Mouse (Mus musculus) splenic B cell, adult 2 months (primary cell): ENCODE measurements around the gene As3mt.

ENCODE experiments used
- DNase-seq: peaks from one replicate; pipeline ENCODE4 v3.0.0-alpha.2; 2011; ENCODE audit warnings: low read depth, low spot score
- H3K27me3 ChIP-seq: 2 replicates; pipeline ENCODE4 v1.6.1; 2012; ENCODE audit warnings: mild to moderate bottlenecking, low read length, moderate library complexity, mixed read lengths; ENCODE audit not compliant: control insufficient read depth, poor library complexity, insufficient read depth, severe bottlenecking
- H3K36me3 ChIP-seq: 2 replicates; pipeline ENCODE4 v1.6.1; 2012; ENCODE audit warnings: mild to moderate bottlenecking, low read length, moderate library complexity, mixed read lengths; ENCODE audit not compliant: control insufficient read depth, poor library complexity, insufficient read depth, severe bottlenecking

Gene As3mt

DNA sequence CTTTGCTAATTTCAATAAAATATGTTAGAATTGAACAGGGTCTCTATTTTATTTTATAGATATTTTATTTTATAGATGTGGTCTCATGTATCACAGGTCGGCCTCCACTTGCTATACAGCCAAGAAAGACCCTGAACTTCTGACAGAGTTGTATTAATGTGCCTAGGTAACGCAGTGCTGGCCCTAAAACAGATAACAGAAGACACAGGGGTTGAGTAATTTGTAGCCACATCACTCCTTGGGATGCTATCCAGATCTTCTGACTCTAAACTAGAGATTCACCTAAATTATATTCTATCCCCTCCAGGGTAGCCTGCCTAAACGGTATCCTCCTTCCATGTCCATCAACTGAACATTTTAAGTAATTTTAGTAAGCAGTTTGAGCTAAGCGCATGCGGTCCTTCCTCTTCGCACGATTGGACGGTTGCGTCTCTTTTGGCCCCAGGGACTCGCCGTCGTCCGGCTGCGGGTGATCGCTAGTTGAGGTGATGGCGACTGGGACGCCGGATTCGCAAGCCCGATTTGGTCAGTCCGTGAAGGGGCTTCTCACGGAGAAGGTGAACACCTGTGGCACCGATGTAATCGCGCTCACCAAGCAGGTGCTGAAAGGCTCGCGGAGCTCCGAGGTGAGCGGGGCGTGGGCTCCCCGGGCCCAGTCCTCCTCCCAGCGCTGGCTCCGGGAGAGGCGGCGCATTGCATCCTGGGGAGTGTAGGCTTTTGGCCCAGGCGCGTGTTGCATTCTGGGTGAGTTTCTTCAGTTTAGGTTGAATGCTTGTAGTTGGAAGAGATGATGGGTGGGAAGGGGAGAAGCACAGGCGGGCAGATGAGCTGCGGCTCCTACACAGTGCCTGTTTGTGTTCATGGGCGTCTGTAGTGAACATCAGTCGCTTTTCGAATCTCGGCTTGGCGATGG is 17.5 kb upstream of the As3mt start, which contains the start of gene Borcs7:
Borcs7 (plus strand) TSS at position 447 of the 913 bp plus-strand sequence.
- DNase-seq: peak; percentile 84
- Histone ChIP-seq H3K27me3 (no peaks in the 10 kb centered on the region), H3K36me3 (no peaks in the 10 kb centered on the region; the same call in 1 of the 2 replicates)

GRCm38 (mm10) chr19:46690387-46690786 is 16.9 kb upstream of the As3mt start:
- Histone ChIP-seq H3K36me3 (no peaks in the 10 kb centered on the region; the same call in 1 of the 2 replicates), H3K27me3 (no peaks in the 10 kb centered on the region)
- no peak for DNase-seq

DNA sequence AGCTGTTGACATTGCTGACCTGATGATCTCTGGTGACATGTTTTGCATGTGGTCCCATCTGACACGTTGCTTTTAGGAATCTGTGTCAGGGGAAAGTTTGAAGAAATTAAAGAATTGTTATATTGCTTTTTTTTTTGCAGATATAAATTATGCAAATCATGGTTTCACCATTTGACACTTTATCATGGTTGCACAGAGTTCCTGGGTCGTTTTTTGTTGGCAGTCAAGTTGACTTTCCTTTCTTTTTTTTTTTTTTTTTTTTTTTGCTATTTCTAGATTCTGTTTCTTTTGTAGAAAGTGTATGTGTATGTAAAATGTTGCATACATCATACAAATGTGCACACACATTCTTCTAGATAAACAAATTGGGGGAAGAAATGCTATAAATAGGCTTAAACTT is 16.2 kb upstream of the As3mt start:
- DNase-seq: no peak
- no peaks in the 10 kb centered on the region for H3K27me3 ChIP-seq
- no peaks in the 10 kb centered on the region; the same call in 1 of the 2 replicates for H3K36me3 ChIP-seq

- H3K36me3 ChIP-seq: no peaks in the 10 kb centered on the region; the same call in 1 of the 2 replicates
- no peaks in the 10 kb centered on the region for H3K27me3 ChIP-seq
- no peak for DNase-seq
Observed at GRCm38 (mm10) chr19:46693146-46693545, 14.1 kb upstream of the As3mt start.

DNA sequence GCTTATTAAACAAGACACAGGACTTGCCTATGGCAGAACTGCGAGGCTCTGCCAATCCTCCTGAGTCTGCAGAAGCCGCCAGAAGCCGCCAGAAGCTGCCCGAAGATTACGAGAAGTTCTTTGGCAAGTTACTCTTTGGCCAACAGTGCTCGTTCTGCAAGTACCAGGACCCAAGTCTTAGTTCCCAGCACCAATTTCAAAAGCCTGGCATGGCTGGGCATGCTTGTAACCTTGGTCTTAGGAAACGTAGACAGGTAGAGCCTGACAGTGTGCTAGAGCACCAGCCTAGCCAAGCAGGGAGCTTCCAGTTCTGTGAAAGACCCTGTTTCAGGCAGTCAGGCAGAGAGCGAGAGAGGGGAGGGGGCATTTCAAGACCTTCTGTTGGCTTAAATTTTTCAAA is 10.8 kb upstream of the As3mt start:
- no peak for DNase-seq
- Histone ChIP-seq H3K27me3 (no peaks in the 10 kb centered on the region), H3K36me3 (no peaks in the 10 kb centered on the region; the same call in 1 of the 2 replicates)

- H3K36me3 ChIP-seq: no peaks in the 10 kb centered on the region; the same call in 1 of the 2 replicates
- no peak for DNase-seq
- H3K27me3 ChIP-seq: no peaks in the 10 kb centered on the region
Observed at GRCm38 (mm10) chr19:46696943-46697342, 10.3 kb upstream of the As3mt start.

DNA sequence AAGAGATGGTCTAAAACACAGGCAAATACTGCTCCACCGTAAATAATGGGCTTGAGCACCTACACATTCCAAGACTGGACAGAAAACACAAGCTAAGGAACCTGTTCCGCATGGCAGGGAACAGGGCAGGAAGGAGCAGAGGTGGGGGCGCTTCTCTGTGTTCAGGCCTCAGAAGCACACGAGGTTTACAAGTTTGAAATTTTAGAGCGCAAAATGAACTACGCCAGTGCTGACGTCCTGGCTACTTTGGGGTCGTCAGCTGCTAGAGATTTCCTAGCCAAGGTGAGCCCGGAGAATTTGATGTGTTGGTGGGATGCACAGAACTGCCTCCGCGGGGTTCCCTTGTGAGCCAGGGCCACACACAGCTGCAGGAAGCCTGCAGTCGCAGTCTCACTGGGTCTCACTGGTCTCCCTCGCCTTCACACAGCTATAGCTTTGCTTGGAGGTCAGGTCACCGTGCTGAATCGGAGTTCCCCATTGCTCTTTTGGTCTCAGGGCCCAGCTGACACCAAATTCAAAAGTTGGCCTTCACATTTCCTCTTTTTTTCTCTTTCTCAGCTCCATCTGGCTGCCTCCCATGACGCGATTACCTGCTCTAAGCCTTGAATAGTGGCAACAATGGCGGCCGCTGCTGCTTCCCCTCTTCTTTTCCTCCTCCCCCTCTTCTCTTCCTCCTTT is 9.3 kb upstream of the As3mt start:
- Histone ChIP-seq H3K36me3 (no peaks in the 10 kb centered on the region; the same call in 1 of the 2 replicates), H3K27me3 (no peaks in the 10 kb centered on the region)
- peak; percentile 85 for DNase-seq

DNA sequence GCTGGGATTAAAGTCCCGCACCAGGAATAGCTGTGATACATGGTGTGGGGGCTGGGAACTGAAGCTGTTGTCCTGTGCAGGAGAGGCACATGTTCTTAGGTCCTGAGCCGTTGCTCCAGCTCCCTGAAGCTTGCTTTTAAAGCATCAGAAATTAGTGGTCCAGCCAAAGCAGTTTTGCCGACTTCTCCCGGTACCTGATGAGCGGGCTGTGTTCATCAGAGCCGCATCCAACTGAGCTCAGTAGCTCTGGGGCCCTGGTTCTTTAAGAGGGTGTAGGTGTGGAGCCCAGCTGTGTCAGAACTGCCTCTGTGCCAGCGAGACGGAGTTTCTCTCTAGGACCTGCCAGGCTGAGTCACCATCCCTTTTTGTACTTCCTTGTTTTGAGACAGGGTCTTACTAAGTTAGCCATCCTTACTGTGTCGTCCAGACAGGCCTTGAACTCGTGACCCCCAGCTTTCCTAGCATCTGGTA is 8.2 kb upstream of the As3mt start:
- peak; percentile 55 for DNase-seq
- H3K27me3 ChIP-seq: no peaks in the 10 kb centered on the region
- H3K36me3 ChIP-seq: no peaks in the 10 kb centered on the region; the same call in 1 of the 2 replicates

DNA sequence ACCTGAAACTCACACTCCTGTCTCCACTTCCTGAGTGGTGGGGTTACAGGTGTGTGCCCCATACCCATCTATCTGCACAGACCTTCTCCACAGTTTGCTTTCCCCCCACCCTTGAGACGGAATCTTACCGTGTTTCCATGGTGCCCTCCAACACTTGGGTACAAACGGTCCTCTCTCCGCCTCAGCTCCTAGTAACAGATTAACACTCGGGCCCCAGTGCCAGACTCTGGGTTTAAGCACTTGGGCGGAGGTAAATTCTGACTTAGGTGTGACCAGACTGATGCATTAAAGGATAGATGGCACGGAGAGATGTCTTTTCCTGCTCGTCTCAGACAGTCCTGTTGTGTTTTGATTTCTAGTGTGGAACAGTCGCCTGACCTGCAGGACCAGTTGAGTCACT is 6.1 kb upstream of the As3mt start:
- DNase-seq: no peak
- no peaks in the 10 kb centered on the region for H3K27me3 ChIP-seq
- H3K36me3 ChIP-seq: no peaks in the 10 kb centered on the region

DNA sequence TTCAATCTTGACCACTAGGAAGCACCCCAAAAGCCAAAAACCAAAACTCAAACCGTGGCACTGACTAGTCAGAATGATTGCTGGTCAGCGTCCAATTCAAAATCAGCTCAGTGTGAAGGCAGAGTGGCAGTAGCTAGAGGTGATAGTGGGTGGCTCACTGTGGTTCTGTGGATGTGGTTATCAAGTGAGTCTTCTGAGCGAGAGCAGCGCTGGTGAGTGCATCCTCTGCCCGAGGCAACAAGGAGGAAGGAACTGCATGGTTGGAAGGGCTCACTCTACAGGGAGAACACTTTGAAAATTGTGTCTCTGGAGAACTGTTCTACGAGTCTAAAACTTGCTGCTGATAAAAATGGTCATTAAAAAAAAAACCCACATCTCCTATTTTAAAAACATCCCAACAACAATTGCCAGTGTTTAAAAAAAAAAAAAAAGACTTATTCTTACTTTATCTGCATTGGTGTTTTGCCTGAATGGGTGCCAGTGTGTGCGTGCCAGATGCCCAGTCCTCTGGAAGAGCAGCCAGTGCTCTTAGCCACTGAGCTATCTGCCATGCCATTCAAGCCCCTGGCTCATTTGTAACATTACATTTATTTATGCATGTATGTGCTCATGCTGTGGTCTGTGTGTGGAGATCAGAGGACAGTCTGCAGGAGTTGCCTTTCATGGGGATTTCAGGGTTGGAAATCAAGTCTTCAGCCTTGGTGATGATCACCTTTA is 1.3 kb upstream of the As3mt start:
- DNase-seq: peak; percentile 49
- no peaks in the 10 kb centered on the region for H3K27me3 ChIP-seq
- H3K36me3 ChIP-seq: no peaks in the 10 kb centered on the region

GRCm38 (mm10) chr19:46706540-46707295 is 540 bp upstream of the As3mt start:
- H3K27me3 ChIP-seq: no peaks in the 10 kb centered on the region
- no peak for DNase-seq
- H3K36me3 ChIP-seq: no peaks in the 10 kb centered on the region

GRCm38 (mm10) chr19:46710614-46711013 is 3.4 kb downstream of the As3mt start:
- Histone ChIP-seq H3K27me3 (no peaks in the 10 kb centered on the region), H3K36me3 (no peaks in the 10 kb centered on the region)
- DNase-seq: no peak

GRCm38 (mm10) chr19:46714234-46714633 is 7.0 kb downstream of the As3mt start:
- Histone ChIP-seq H3K27me3 (no peaks in the 10 kb centered on the region), H3K36me3 (no peaks in the 10 kb centered on the region)
- no peak for DNase-seq

DNA sequence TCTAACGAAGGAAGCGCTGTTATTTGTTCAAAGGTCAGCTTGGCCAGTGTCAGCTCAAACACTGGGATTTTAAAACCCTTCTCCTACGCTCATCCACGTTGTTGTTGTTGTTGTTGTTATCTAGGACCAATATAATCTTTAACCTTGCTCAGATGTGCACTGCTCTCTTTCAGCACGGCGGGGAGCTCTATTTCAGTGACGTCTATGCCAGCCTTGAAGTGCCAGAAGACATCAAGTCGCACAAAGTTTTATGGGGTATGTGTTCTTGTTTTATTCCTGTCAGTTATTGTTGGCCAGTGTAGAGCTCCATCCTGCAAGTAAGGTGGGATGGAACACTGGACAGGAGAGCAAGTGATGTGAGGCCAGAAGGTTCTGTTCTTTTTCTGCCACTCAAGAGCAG is 7.8 kb downstream of the As3mt start:
- H3K27me3 ChIP-seq: no peaks in the 10 kb centered on the region
- no peaks in the 10 kb centered on the region; the same call in 1 of the 2 replicates for H3K36me3 ChIP-seq
- no peak for DNase-seq
